Mouse (Mus musculus) mesoderm, embryonic 11.5 days (tissue): ENCODE data around the gene Pi4kb.
A peak's percentile ranks its signal among the peaks of the same experiment; 100 is the strongest.

Experiments used
- DNase-seq: peaks from one replicate; pipeline ENCODE4 v3.0.0-alpha.2; 2012; ENCODE audit warnings: low read depth, low spot score

Gene Pi4kb

DNA sequence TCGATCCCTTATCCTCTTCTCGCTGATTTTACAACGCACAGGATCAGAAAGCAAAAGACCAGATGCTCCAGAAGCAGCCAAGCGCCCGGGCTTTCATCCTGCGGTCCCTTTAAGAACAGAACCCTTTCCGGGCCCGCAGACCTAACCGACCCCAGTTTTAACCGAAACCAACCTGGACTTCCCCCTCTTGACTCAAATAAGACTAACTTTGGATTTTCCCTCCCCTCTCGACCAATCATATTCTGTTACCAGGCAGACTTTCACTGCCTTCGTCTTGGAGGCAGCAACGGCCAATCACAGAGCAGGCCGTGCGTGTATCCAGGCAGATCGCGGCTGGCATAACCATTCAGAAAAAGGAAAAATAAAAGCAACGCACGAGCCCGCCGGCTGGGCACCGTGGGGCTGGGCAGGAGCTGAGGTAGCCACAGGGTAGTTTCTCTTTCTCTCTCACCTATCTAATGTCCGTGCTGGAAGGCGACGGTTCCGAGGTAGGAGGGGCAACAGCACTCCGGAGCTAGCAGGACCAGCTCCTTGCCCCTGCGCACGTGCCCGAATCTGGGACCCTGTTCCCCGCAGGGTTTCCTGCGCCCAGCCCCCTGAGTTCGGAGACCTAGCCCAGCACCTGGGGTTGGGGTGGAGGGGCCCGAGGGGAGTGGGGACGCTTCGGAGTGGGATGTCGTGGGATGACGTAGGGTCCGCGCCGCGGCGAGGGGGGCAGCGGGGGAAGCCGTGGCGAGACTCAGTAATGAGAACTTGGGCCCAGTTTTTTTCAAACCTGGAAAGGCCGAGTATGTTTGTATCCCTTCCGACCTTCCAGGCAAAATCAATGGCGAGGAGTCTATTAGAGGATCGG lies 20.5 kb upstream of the Pi4kb start, which contains the start of gene Rfx5:
Gene Rfx5, plus strand, starts transcription at position 312 of the 853 bp plus-strand sequence.
- peak; percentile 96 for DNase-seq

DNA sequence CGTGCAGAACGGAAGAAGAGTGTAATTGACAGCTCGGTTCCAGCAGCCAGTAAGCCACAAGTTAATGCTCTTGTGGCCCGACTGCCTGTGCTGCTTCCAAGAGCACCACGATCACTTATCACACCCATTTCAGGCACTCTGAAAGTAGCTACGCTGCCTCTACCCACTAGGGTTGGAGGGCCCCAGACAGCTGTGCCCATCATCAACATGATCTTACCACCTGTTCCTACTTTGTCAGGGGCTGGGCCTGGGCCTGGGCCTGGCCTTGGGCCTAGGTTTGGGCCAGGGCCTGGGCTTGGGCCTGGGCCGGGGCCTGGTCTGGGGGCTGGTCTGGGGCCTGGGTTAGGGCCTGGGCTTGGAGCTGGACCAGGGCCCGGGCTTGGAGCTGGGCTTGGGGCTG lies 16.2 kb upstream of the Pi4kb start:
- DNase-seq: no peak

DNA sequence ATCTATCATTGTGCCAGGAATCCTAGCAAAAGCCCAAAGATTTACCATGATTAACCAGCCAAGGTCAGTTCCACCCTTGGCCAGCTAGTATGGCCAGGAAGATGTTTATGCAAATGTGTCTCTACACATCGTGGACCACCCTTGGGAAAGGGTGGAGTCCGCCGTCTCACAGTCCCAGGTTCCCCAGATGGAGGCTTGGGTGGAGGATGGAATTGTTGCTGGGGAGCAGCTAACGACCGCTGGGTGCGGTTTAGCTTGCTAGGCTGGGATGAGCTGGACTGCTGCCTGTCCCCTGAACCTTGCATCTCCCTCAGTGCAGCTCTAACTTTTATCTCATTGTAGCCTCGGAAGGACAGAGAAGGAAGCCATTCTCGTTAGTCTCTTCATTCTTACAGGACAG lies 14.7 kb upstream of the Pi4kb start:
- no peak for DNase-seq

DNA sequence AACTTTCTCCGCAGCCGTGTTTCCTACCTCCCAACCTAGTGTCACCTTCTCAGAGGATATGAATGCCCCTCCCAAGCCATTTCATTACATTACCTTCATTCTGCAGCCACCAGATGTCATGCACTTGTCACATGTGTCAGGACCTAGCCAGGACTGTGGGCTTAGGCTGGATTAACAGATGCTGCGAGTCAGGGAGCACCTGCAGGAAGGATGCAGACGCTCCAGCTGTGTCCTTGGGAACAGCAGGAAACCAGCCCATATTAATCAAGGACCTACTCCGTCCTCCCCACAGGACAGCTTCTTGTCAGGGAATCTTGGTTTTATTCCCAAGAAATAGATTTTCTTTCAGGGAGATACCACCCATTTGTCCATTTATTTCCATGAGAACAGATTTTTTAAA lies 14.2 kb upstream of the Pi4kb start:
- no peak for DNase-seq

DNA sequence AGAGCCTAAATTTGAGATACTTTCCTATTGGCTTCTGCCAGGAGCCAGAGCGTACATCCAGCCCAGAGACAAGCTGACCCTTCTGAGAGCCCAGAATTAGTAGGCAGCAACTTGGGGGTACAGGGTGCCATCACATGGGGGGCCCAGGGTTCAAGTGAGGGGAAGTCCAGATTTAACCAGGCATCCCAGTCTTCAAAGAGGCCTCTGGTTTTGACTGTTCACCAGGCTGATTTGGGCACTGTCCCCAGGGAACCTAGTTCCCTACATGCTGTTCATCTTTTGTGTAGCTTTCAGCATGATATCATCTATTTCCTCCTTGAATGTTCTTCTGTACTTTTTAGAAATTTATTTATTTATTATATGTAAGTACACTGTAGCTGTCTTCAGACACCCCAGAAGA lies 9.5 kb upstream of the Pi4kb start:
- DNase-seq: no peak

DNA sequence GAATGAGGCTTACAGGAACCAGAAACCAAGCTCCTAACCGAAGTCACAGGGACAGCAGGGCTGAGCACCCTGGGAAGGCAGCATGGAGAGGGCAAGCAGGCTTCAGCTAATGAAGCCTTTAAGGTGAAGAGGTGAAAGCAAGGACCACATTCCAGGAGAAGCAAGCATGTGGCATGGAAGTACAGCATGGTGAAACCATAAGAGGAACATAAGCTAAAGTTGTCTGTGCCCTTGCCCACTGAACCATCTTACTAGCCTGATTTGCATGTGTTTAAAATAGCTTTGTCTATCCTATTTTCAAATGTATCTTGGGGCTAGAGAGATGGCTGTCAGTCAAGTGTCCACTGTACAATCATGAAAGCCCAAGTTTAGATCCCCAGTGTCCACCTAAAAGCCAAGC lies 8.7 kb upstream of the Pi4kb start:
- no peak for DNase-seq

DNA sequence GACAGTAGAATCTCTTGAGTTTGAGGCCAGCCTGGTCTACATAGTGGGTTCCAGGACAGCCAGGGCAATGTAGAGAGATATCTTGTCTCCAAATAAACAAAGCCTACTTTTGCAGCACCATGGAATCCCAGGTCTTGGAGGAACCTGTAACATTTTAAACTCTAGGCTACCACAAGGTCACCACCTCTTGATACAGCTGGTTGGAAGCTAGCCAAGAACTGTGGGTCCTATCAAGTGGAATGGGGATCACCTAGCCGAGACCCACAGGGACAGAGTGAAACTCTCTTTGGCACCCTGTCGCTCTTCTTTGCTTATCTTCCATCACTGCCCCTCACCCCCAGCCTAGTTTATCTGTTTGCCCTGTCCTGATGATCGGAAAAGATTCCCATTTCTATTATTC lies 2.0 kb upstream of the Pi4kb start:
- no peak for DNase-seq

DNA sequence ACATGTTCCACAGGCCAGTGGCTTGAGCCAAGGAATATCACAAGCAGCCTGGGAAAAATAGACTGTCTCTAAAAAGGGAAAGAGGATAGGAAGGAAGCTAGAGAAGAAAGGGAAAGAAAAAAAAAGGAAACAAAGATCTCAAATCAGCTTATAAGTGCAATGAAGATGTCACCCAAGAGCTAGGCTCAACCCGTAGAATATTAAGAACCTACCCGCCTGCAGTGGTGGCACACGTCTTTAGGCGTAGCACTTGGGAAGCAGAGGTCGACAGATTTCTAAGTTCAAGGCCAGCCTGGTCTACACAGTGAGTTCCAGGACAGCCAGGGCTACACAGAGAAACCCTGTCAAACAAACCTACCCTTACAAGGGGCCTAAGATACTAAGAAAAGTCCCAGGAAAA lies 911 bp upstream of the Pi4kb start:
- DNase-seq: no peak

DNA sequence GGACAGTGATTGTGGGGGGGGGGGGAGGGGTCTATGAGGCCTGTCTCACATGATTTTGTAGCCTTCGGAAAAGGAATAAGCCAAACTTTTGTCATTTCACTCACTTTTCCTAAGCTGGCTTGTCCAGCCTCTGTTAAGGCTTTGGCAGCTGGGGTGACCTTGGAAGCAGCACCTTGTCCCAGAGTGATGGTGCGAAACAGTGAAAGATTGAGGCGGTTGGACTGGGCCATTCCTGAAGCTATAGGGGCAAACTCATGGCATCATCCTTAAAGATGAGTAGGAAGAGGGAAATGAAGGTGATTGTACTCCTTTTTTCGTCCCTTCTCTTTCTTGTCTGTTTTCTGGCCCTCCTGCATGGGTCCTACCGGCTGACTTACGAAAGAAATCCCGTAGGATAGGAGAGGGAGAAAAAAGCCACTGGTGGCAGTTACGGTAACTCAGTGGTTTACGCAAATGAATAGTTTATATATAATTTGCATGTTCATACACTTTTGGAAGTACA lies 454 bp upstream of the Pi4kb start:
- no peak for DNase-seq

DNA sequence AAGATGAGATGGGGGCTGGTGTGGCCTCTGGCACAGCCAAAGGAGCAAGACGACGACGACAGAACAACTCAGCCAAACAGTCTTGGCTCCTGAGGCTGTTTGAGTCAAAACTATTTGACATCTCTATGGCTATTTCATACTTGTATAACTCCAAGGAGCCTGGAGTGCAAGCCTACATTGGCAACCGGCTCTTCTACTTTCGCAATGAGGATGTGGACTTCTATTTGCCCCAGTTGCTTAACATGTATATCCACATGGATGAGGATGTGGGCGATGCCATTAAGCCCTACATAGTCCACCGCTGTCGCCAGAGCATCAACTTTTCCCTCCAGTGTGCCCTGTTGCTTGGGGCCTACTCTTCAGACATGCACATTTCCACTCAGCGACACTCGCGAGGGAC lies 9.8 kb downstream of the Pi4kb start:
- DNase-seq: no peak

DNA sequence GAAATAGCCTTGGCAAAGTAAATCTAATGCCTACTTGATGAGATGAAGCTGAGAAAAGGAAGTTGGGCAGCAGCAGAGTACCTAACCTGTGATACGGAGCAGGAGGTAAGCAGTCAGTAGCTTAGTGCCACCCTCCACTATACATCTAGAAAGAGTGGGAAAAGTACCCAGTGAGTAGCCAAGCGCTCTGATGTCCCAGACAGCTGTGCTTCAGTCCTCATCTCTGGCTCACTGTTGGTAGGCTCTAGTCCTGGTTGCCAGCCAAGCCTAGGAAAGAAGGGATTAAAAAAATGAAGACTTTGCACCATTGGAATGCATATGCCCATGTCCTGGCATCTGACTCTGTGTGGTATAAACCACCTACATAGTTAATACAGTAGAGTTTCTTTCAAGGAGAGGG lies 11.0 kb downstream of the Pi4kb start:
- no peak for DNase-seq

DNA sequence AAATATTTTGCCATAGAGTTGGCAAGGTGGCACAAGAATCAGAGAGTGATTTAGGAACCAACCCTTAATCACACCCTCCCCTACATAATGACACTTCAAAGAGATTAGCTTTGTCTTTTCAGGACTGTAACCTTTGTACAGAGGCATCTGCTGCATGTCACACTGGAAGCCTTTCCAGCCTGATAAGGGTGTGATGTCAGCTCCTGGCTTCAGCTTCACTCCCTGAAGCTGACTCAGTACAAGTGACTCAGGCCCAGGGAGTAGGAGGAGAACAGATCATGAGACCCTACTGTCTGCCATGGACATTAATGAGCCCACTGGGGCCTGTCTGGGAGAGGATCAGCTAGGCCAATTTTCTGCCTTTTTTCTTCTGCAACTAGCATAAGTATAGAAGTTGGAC lies 13.0 kb downstream of the Pi4kb start:
- no peak for DNase-seq

DNA sequence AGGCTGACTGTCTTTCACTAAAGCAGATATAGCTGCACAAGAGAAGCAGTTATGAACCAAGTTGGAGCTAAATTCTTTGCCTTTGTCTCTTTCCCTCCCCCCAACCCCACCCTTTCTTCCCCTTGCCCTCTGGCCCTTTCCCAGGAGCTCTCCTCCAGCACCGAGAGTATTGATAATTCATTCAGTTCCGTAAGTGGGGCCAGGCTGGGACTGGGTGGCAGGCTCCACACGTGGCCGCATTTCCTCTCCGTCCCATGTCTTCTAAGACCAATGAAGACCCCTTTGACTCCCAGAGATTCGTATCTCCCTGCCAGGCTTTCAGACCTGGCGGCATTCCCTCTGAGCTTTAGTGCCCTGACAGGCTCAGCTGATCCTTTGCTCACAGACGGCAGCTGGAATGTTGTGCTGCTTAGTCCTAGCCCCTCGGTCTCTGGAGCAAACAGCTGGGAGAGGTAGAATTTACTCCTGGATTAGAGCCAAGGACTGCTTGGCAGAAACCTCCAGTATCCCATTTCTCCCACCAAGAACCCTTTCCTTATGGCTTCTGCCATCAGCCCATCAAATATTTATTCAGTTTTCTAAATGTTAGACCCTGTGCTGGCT lies 14.7 kb downstream of the Pi4kb start:
- DNase-seq: no peak

DNA sequence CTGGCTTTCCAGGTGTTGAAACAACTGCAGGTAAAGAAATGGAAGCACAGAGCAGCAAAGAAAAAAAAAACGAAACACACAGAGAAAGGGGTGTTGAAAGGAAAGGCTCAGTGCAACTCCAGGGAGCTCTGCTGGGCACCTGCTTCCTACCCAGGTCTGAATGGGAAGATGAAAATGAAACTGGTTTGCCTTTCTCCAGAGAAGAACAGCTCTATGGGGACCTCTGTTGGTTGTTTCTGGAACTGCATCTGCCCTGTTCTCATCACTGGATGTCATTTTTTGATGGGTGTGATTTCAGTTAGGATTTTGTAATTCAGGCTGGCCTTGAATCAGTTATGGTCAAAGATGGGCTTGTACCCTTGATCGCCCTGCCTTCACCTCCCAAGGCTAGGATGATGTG lies 22.4 kb downstream of the Pi4kb start:
- DNase-seq: peak; percentile 75

DNA sequence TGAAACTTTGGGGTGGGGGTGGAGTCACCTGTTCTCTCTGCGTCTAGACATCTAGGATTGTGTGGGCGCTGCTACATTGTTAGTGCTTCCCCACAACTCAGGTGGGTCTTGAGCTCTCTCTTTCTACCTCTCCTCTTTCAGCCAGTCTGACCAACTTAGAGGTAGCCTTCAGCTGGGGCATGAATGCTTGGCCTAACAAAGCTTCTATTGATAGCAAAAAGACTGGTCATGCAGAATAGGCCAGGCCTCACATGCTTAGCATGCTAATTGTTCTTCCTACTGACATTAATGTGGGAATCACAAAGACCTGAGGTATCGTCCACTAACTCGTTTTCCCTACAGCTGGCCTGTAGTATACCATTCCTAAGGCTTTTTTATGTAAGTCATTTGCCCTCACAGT lies 28.0 kb downstream of the Pi4kb start:
- peak; percentile 24 for DNase-seq

DNA sequence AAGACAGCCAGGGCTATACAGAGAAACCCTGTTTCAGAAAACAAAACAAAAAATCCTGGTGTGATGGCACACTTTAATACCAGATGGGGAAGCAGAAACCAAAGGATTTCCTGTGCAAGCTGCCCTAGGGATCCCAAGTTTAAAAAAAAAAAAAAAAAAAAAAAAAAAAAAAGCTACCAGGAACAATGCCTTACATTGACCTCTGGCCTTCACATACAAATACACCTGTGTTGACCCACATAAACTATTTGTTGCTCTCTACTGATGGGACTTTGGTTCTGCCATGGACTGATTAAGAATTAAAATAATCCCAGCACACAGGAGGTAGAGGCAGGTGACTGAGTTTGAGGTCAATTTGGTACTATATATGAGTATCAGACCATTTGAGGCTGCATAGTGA lies 28.7 kb downstream of the Pi4kb start:
- DNase-seq: no peak

DNA sequence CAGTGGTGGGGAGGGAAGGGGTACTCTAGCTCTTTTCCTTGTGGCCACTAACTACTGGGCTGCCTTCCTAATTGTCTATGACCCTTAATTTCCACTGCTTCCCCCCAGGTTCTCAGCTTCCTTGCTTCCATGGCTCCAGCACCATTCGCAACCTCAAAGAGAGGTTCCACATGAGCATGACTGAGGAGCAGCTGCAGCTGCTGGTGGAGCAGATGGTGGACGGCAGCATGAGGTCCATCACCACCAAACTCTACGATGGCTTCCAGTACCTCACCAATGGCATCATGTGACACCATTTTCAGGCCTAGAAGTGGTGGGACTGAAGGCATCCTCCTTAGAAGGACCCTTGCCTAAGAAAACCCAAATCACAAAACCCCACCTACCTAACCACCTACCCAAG lies 31.1 kb downstream of the Pi4kb start:
- DNase-seq: no peak

DNA sequence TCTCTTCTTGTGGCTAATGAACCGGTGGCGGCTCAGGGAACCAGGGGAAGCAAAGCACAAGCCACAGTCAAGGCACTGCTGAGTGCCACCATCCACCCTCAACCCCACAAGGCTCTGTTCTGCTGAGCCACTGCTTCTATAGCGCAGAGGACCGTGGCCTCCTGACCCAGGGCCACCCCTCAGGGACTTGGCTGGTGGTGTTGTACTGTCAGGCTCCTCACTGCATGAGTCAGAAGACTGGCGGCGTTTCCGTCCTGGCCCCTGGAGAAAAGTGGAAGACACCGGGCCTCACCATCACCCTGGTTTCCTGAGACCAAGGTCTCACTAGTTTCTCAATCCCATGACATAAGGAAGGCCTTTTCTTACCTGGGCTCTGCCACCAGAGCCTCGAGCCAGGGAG lies 33.2 kb downstream of the Pi4kb start:
- no peak for DNase-seq

DNA sequence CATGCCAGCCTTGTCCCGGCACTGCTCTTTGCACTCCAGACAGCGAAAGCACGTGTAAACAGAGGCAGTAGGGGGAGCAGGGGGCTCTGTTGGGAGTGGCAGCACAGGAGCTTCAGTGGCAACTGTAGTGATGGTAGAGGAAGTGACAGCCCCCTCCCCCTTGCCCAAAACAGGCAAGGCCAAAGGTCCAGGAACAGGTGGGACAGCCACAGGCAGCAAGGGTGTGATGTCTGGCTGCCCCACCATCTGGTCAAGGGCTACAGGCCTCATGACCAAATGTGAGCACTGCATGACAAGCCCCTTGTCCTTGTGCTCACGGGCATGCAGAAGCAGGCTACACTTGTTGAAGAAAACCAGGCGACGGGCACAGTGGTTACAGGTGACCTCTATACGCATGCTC lies 35.9 kb downstream of the Pi4kb start:
- DNase-seq: no peak

DNA sequence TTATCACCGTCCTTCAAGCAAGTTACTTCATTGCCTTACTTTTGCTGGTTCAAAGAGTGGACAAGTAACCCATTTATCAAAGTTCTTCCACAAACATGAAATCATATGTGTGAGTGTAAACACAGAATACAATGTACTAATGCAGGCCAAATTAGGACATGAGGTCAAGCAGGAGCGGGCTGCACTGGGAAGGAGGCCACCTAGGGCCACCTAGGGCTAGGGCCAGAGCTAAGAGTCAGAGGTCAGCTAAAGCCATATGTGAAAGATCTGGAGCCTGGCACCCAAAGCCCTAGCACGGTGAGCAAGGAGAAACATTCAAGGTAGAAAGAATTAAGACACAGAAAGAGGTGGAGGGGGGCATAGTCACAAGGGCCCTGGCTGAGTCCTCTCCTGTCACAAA lies 38.5 kb downstream of the Pi4kb start:
- no peak for DNase-seq

DNA sequence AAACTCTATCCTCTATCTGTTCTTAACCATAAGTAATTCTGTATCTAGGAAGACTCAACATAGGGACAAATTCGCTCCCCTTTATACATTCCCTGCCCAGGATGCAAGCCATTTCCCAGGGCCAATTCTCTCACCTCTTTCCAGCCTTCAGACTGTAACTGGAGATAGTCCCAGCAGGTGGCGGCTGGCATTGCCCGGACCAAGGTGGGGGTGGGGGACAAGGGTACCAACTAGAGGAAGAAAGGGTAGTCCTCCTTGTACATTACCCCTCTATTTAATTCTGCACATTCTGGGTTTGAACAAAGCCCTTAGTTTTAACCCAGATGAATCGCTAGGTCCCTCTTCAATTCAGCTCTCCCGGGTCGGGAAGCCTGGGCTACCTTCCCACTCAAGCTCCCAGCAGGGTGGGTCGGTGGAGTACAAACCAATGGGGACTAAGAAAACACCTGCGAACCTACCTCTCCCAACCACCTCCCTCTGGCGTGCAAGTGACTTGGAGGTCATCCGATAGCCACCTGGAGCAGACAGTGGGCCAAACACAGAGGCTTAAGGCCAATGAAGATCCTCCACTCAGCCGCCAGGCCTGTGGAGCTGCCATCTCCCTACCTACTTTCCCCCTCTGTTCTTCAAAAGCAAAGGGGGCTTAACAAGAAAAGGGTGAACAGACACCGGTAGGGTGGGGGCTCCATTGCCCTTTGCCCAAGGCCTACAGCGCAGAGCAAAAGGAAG lies 39.3 kb downstream of the Pi4kb start:
- no peak for DNase-seq

DNA sequence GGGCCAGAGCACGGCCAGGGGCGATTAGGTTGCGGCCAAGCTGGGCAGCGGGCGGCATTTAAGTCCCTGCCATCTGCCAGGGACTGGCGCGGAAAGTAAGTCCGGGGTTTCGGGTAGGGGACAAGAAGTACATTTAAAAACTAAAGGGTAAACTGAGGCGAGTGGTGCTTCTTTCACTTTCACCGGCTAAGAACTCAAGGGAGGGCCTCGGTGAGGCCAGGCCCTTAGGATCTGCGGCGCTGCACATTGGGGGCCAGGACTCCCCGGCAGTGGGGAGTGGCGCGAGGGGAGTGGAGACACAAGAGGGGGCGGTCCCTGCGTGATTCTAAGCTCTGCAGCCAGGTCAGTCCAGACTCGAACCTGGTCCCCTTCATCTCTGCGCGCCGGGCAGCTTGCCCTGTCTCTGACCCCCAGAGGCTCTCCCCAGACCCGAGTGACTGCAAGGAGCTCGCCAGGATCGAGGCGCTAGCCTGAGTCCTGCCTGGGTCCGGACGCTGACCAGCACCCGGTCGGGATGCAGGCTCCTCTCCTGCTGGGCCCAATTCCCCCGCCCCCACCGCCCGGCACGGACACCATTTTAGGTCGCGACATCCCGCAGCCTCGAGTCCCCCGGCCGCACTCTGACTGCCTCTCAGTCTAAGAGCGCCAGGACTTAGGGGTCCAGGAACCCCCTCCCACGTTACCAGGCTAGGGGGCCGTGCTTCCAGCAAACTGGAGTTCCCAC lies 40.1 kb downstream of the Pi4kb start:
- DNase-seq: peak; percentile 12
